ENCODE assay signal across 8 mouse cellular contexts in genomic region chr5:149851011-149851410, GRCm38 (mm10).
DNase-seq lines count a peak whose midpoint lies in the region; ATAC-seq and TF ChIP-seq lines count a peak whose summit lies in the region.

No protein-coding gene starts in this region.

- WGBS in kidney, embryonic 15.5 days, result 9% methylated on average over 9 of the region's 9 CpGs
- 13% methylated on average over 9 of the region's 9 CpGs for WGBS in limb, embryonic 14.5 days
- 10% methylated on average over 9 of the region's 9 CpGs for WGBS in neural tube, embryonic 14.5 days

- H3K4me3 ChIP-seq in kidney, embryonic 15.5 days (replicated peaks), result no peak overlapping the region
- H3K4me3 ChIP-seq in limb, embryonic 14.5 days (replicated peaks; ENCODE audit: low read length), result no peak overlapping the region
- no peak overlapping the region for H3K4me3 ChIP-seq in neural tube, embryonic 14.5 days (ENCODE audit: low read depth, low read length)

- peak; percentile 91 for TF ChIP-seq CTCF in Patski (IDR thresholded peaks at IDR 0.05)

- in situ Hi-C loops in Patski (cut with MboI; ENCODE audit: low pct_unique_long_range_greater_than_20kb), result loop anchor here (5.0 kb wide), 1 partner anchor 139 kb away; no protein-coding TSS in a partner anchor

- no peak overlapping the region for H3K9ac ChIP-seq in kidney, embryonic 15.5 days
- no peak overlapping the region for H3K9ac ChIP-seq in limb, embryonic 14.5 days (ENCODE audit: low read depth, low read length, severe bottlenecking)
- H3K9ac ChIP-seq in neural tube, embryonic 14.5 days (replicated peaks; ENCODE audit: low read depth, low read length), result no peak overlapping the region

- H3K4me1 ChIP-seq in kidney, embryonic 15.5 days, result no peaks in the 10 kb centered on the region
- H3K4me1 ChIP-seq in limb, embryonic 14.5 days (ENCODE audit: control insufficient read depth, insufficient read depth, low read length), result no peaks in the 10 kb centered on the region
- H3K4me1 ChIP-seq in neural tube, embryonic 14.5 days (ENCODE audit: control insufficient read depth, insufficient read depth, low read length), result no peaks in the 10 kb centered on the region

- TF ChIP-seq POLR2A in limb, embryonic 14.5 days (IDR thresholded peaks at IDR 0.05; ENCODE audit: borderline replicate concordance, extremely low read depth, insufficient read depth, insufficient read length), result no peak

- peak; percentile 74 for DNase-seq in A20 (ENCODE audit: low read depth, low spot score)
- DNase-seq in Patski (ENCODE audit: low read depth, low spot score), result no peak
- DNase-seq in cerebellum, postnatal 25 days, result peak; percentile 71 to 81
- DNase-seq in gastrocnemius, postnatal 10 days, result peak; percentile 62
- peak; percentile 50 for DNase-seq in limb, embryonic 14.5 days (ENCODE audit: low spot score)
- DNase-seq in thymus, postnatal 10 days (ENCODE audit: low spot score in 2 of 2), result peak; percentile 20 to 61

- peak; percentile 90 for ATAC-seq in Patski
- ATAC-seq in kidney, embryonic 15.5 days (replicated peaks; ENCODE audit: low FRiP score), result 0 out of 2 replicates have a peak, but pooled peaks have one; percentile 29
- peak; percentile 47; the same call in 1 of the 2 replicates for ATAC-seq in limb, embryonic 14.5 days (ENCODE audit: low FRiP score, low read depth)
- ATAC-seq in neural tube, embryonic 14.5 days (ENCODE audit: low read depth), result peak; percentile 56; the same call in 1 of the 2 replicates

- no peak overlapping the region for H3K27ac ChIP-seq in kidney, embryonic 15.5 days
- no peak overlapping the region for H3K27ac ChIP-seq in limb, embryonic 14.5 days (replicated peaks; ENCODE audit: low read depth, low read length)
- no peak overlapping the region for H3K27ac ChIP-seq in neural tube, embryonic 14.5 days (ENCODE audit: low read depth, low read length)

- POLR2A ChIA-PET in Patski (lab: Charles Lee), result no interaction called here

- peaks cover 6% of the 10 kb centered on the region for H3K27me3 ChIP-seq in Patski
- H3K27me3 ChIP-seq in kidney, embryonic 15.5 days, result no peaks in the 10 kb centered on the region
- no peaks in the 10 kb centered on the region for H3K27me3 ChIP-seq in limb, embryonic 14.5 days (ENCODE audit: control insufficient read depth, insufficient read depth, low read length)
- H3K27me3 ChIP-seq in neural tube, embryonic 14.5 days (ENCODE audit: control insufficient read depth, insufficient read depth, low read length), result no peaks in the 10 kb centered on the region

- CTCF ChIA-PET in Patski (lab: Charles Lee), result interaction anchor here (1.0 to 3.7 kb wide), 10 partner anchors 10 to 262 kb away, joined by 3 to 15 read pairs (median 3); no protein-coding TSS in a partner anchor

- no peaks in the 10 kb centered on the region for H3K36me3 ChIP-seq in kidney, embryonic 15.5 days
- no peaks in the 10 kb centered on the region for H3K36me3 ChIP-seq in limb, embryonic 14.5 days (ENCODE audit: control insufficient read depth, insufficient read depth, low read length)
- H3K36me3 ChIP-seq in neural tube, embryonic 14.5 days (ENCODE audit: control insufficient read depth, insufficient read depth, low read length), result no peaks in the 10 kb centered on the region

- no peak overlapping the region for H3K4me2 ChIP-seq in kidney, embryonic 15.5 days
- H3K4me2 ChIP-seq in limb, embryonic 14.5 days (replicated peaks; ENCODE audit: low read depth, low read length, severe bottlenecking), result no peak overlapping the region
- no peak overlapping the region for H3K4me2 ChIP-seq in neural tube, embryonic 14.5 days (ENCODE audit: low read depth, low read length)

- no peaks in the 10 kb centered on the region for H3K9me3 ChIP-seq in kidney, embryonic 15.5 days (replicated peaks)
- H3K9me3 ChIP-seq in limb, embryonic 14.5 days (ENCODE audit: control insufficient read depth, low read length), result no peaks in the 10 kb centered on the region
- no peaks in the 10 kb centered on the region for H3K9me3 ChIP-seq in neural tube, embryonic 14.5 days (ENCODE audit: control insufficient read depth, low read length)

Comparison
In these comparisons a context has a peak if more than half of its experiments do, and no peak if none do; other contexts are left out.
1. ATAC-seq: peak in every context shown above with its lines; median percentile 90 in Patski; 56 in neural tube, embryonic 14.5 days; 47 in limb, embryonic 14.5 days; 29 in kidney, embryonic 15.5 days.